Mouse (Mus musculus) C2C12 (cell line): Measurements from ENCODE around the gene Atp8a2.

Experiments
- CEBPB ChIP-seq: IDR thresholded peaks from one replicate; pipeline ENCODE4 v1.6.1; 2011; ENCODE audit warnings: low read depth, mild to moderate bottlenecking, control low read depth, moderate library complexity
- CTCF ChIP-seq: IDR thresholded peaks from one replicate; pipeline ENCODE4 v1.5.1; 2011; ENCODE audit not compliant: control insufficient read depth, insufficient read depth, insufficient read length
- MAX ChIP-seq: IDR thresholded peaks from one replicate; pipeline ENCODE4 v1.6.1; 2011; ENCODE audit warnings: mild to moderate bottlenecking, control low read depth
- MYOD1 ChIP-seq: IDR thresholded peaks from one replicate; pipeline ENCODE4 v1.6.1; 2011; ENCODE audit warnings: low read depth; ENCODE audit not compliant: control insufficient read depth, insufficient read length
- USF1 ChIP-seq: IDR thresholded peaks from one replicate; pipeline ENCODE4 v1.6.1; 2011; ENCODE audit warnings: low read depth, mild to moderate bottlenecking, control low read depth, moderate library complexity

DNA sequence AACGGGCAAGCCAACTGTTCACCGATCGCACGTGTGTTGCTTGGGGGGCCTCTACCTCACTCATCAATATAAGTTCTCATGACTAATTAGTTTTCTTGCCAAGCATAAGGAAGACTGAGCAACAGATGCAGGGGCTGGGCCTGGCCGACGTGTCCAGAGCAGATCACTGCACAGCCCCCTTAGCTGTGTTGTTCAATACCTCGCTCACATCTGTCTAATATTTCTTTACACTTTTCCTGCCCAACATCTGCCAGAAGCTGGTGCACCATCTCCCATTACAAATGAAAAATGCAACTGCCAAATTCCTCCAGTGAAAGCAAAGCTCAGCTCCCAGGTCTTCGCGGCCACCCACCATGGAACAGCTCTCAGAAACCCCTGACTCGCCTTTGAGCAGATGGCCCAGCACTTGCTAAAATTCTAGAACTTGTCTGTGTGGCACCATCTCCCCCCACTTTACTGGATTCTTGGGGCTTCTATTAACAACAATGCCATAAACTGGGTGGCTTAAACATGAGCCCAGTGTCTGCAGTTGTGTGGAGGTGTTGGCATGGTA lies 313.4 kb downstream of the Atp8a2 start:
- TF ChIP-seq CTCF (no peak), MYOD1 (no peak), USF1 (no peak), CEBPB (no peak), MAX (no peak)
